Mouse (Mus musculus) kidney, adult 2 months (tissue): ENCODE results near the gene 2610528J11Rik.
"Not testable (repeated sequence)": the region's sequence is repeated elsewhere in the genome, so short reads cannot be mapped to it uniquely, and the experiment has no call there.

Experiments used
- CTCF ChIP-seq: fragments of 200-500 bp; conservative IDR thresholded peaks from 2 replicates; pipeline ENCODE4 v1.5.1; 2011; ENCODE audit warnings: low read depth, mild to moderate bottlenecking, control low read depth, low read length, moderate library complexity, mixed read lengths; ENCODE audit not compliant: insufficient read depth, insufficient read length
- POLR2A ChIP-seq: fragments of 200-500 bp; IDR thresholded peaks from one replicate; pipeline ENCODE4 v1.6.1; 2011; ENCODE audit warnings: low read depth, low read length, control low read depth

DNA sequence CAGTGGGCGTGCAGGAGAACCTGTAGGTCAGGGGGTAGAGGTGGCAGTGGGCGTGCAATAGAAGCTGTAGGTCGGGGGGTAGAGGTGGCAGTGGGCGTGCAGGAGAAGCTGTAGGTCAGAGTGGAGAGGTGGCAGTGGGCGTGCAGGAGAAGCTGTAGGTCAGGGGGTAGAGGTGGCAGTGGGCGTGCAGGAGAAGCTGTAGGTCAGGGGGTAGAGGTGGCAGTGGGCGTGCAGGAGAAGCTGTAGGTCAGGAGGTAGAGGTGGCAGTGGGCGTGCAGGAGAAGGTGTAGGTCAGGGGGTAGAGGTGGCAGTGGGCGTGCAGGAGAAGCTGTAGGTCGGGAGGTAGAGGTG, 21.3 kb downstream of the 2610528J11Rik start:
- not testable (repeated sequence) for TF ChIP-seq POLR2A, CTCF
